Mouse (Mus musculus) heart, adult 2 months (tissue): Measurements from ENCODE around the gene Mfrp.

Source experiments
- CTCF ChIP-seq: fragments of 200-600 bp; IDR thresholded peaks from 2 replicates; pipeline ENCODE4 v1.8.1; 2022; ENCODE audit warnings: antibody characterized with exemption, mild to moderate bottlenecking, moderate library complexity
- EP300 ChIP-seq: fragments of 200-500 bp; IDR thresholded peaks from 2 replicates; pipeline ENCODE4 v1.6.1; 2011; ENCODE audit warnings: low read depth, low read length, control low read depth; ENCODE audit not compliant: insufficient read depth

DNA sequence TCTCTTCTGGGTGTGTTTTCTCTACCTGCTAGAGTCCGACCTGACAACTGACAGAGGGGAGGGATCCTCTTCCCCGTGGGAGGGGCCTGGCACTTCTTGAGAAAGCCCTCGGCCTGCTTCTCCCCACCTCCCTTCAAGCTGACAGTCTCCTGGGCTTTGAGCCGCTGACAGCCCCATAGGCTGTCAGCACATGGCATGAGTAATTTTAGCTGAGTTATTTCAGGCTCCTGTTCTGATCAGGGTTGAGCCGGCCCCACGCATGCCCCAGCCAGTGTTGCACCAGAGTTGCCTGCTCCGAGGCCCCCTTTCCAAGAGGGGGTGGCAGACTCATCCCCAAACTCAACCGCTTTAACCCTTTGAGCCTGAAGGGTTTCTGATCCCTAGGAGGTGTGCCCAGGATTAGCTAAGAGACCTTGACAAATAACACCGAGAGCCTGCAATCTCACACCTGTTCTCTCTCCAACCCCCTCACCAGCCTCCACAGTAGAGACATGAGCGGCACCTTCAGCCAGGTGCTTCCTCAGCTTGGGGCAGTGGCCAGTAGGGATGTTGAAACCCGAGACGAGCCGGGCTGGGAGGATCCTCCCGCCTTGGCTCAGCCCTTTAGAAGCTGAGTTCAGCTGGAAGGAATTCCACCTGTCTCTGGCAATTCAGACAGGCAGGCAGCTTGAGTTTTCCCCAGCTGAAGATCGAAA lies 13.6 kb upstream of the Mfrp start:
- TF ChIP-seq CTCF (no peak), EP300 (0 out of 2 replicates have a peak, but pooled peaks have one; percentile 56)
